Mouse (Mus musculus) liver, embryonic 14.5 days (tissue): ENCODE data around the gene Arhgap24.

Experiments
- CTCF ChIP-seq: IDR thresholded peaks from 2 replicates; pipeline ENCODE4 v1.5.1; 2016; ENCODE audit warnings: antibody characterized with exemption, low read depth, control low read depth
- EP300 ChIP-seq: IDR thresholded peaks from 2 replicates; pipeline ENCODE4 v1.6.1; 2016; ENCODE audit warnings: antibody characterized with exemption, low read depth

DNA sequence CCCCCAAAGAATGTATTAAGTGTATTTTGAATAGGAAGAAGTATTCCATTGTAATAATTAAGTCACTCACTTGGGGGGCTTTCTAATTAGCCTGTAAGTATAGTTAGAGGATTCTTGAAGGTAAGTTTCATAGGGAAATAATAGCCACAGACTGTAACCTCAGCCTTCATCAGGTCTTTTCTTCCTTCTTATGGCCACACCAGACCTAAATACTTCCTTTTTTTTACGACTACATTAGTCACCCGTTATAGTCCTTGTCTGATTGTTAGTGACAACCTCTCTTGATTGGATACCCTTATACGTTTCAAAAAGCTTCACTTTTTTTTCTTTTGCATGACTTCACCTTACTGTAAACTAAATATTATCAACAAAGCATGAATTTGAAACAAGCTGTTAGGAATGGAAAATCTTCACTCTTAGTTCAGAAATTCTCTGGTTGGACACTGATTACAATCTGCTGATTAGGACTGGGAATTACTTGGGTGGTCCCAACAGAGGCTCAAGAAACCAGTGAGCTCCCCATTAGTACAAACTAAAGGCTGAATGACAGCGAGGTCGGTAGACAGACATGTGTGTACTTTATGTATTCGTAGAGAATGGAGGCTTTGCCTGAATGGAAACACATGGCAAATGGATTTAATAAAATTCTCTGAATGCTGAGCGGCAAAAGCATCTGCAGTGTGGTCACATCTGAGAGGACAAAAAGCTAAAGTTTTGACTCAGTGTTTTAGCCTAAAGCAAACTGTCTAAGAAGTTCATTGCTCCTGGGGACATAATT, 158.8 kb downstream of the Arhgap24 start:
- TF ChIP-seq CTCF = no peak
- TF ChIP-seq EP300 = no peak
